Mouse (Mus musculus) effector memory CD4-positive, alpha-beta T cell, adult 7 months (primary cell): Measurements from ENCODE around the gene Gm11084. TPM values are rescaled to one million over a fixed set of nuclear protein-coding genes. Genes with fewer than 3 reads are reported as not detected.

Experiments
- polyA plus RNA-seq: library from polyadenylated mRNA; unstranded; fragments of 100-300 nt; shearing (Covaris generic); gene quantifications from one replicate; pipeline ENCODE4 v1.2.1, GENCODE M21; 2017

Gene Gm11084
- not detected for polyA plus RNA-seq

DNA sequence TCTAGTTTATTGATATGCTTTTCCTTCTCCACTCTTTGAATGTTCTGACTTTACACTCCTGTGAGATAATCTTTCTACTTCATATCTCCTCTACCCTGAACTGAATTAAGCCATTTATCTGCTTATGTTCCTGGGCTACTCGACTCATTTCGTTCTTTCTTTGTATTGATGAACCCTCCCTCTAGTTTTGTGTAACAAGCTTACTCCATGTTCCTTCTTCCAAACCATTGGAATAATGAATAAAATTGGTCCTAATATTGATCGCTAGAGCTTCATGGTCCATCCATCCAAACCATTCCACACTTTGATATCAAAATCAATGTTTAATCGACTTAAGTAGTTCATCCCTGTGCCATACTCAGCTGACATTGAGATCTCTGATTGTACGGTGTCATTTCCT, at the start of gene Gm11084:
Gm11084 (minus strand) TSS at position 101 of the 400 bp plus-strand sequence.

GRCm38 (mm10) chr2:72980337-72981074, 6.0 kb downstream of the Gm11084 start, which contains the start of gene Sp3:
Gene Sp3 (minus strand): TSS chr2:72980446.

Other genes starting within 250 kb of the Gm11084 start
- 143 TPM for gene Sp3, start 6.3 kb downstream of the Gm11084 start, polyA plus RNA-seq
- gene Ola1, start 232.2 kb upstream of the Gm11084 start, polyA plus RNA-seq: 34.0 TPM